Mouse (Mus musculus): ENCODE results near the gene Ankrd55. TPM values are rescaled to one million over a fixed set of nuclear protein-coding genes. Genes with fewer than 3 reads are reported as not detected.

Ankrd55 gene
- polyA plus RNA-seq, 1 experiment, result not detected

GRCm38 (mm10) chr13:112315442-112315841 lies 27.2 kb downstream of the Ankrd55 start:
- no peaks in the 10 kb centered on the region for H3K4me1 ChIP-seq (ENCODE audit: control insufficient read depth)
- H3K36me3 ChIP-seq (ENCODE audit: control insufficient read depth), result no peaks in the 10 kb centered on the region
- no peak overlapping the region for H3K4me3 ChIP-seq (replicated peaks)
- H3K9me3 ChIP-seq (ENCODE audit: control insufficient read depth, low read length), result no peaks in the 10 kb centered on the region
- no peaks in the 10 kb centered on the region for H3K27me3 ChIP-seq (ENCODE audit: control insufficient read depth)
- TF ChIP-seq GATA1 (IDR thresholded peaks at IDR 0.05; ENCODE audit: low read length) (no peak), TAL1 (IDR thresholded peaks at IDR 0.05; ENCODE audit: low read length) (no peak)

GRCm38 (mm10) chr13:112316622-112317482 lies 28.6 kb downstream of the Ankrd55 start:
- H3K36me3 ChIP-seq (ENCODE audit: control insufficient read depth), result no peaks in the 10 kb centered on the region
- TF ChIP-seq TAL1 (IDR thresholded peaks at IDR 0.05; ENCODE audit: low read length), result no peak
- TF ChIP-seq GATA1 (IDR thresholded peaks at IDR 0.05; ENCODE audit: low read length), result no peak
- no peaks in the 10 kb centered on the region for H3K4me1 ChIP-seq (ENCODE audit: control insufficient read depth)
- H3K4me3 ChIP-seq (replicated peaks), result no peak overlapping the region
- H3K9me3 ChIP-seq (ENCODE audit: control insufficient read depth, low read length), result no peaks in the 10 kb centered on the region
- no peaks in the 10 kb centered on the region for H3K27me3 ChIP-seq (ENCODE audit: control insufficient read depth)

GRCm38 (mm10) chr13:112318124-112318523 lies 29.9 kb downstream of the Ankrd55 start:
- no peak for TF ChIP-seq TAL1 (IDR thresholded peaks at IDR 0.05; ENCODE audit: low read length)
- no peak for TF ChIP-seq GATA1 (IDR thresholded peaks at IDR 0.05; ENCODE audit: low read length)

GRCm38 (mm10) chr13:112323591-112324266 lies 35.5 kb downstream of the Ankrd55 start:
- Histone ChIP-seq H3K4me3 (replicated peaks) (no peak overlapping the region), H3K4me1 (ENCODE audit: control insufficient read depth) (no peaks in the 10 kb centered on the region), H3K9me3 (ENCODE audit: control insufficient read depth, low read length) (no peaks in the 10 kb centered on the region), H3K27me3 (ENCODE audit: control insufficient read depth) (no peaks in the 10 kb centered on the region), H3K36me3 (ENCODE audit: control insufficient read depth) (no peaks in the 10 kb centered on the region)
- TF ChIP-seq GATA1 (IDR thresholded peaks at IDR 0.05; ENCODE audit: low read length) (no peak), TAL1 (IDR thresholded peaks at IDR 0.05; ENCODE audit: low read length) (no peak)

More at GRCm38 (mm10) chr13:112318124-112318523, 29.9 kb downstream of the Ankrd55 start:
- no peaks in the 10 kb centered on the region for H3K36me3 ChIP-seq (ENCODE audit: control insufficient read depth)
- no peaks in the 10 kb centered on the region for H3K4me1 ChIP-seq (ENCODE audit: control insufficient read depth)
- H3K4me3 ChIP-seq (replicated peaks), result no peak overlapping the region
- H3K9me3 ChIP-seq (ENCODE audit: control insufficient read depth, low read length), result no peaks in the 10 kb centered on the region
- no peaks in the 10 kb centered on the region for H3K27me3 ChIP-seq (ENCODE audit: control insufficient read depth)

- H3K27me3 ChIP-seq (ENCODE audit: control insufficient read depth), result no peaks in the 10 kb centered on the region
- TF ChIP-seq GATA1 (IDR thresholded peaks at IDR 0.05; ENCODE audit: low read length) (no peak), TAL1 (IDR thresholded peaks at IDR 0.05; ENCODE audit: low read length) (no peak)
Observed at GRCm38 (mm10) chr13:112325126-112325525, 36.9 kb downstream of the Ankrd55 start.

GRCm38 (mm10) chr13:112326403-112326802 lies 38.2 kb downstream of the Ankrd55 start:
- no peaks in the 10 kb centered on the region for H3K4me1 ChIP-seq (ENCODE audit: control insufficient read depth)
- H3K9me3 ChIP-seq (ENCODE audit: control insufficient read depth, low read length), result no peaks in the 10 kb centered on the region
- TF ChIP-seq TAL1 (IDR thresholded peaks at IDR 0.05; ENCODE audit: low read length), result no peak
- TF ChIP-seq GATA1 (IDR thresholded peaks at IDR 0.05; ENCODE audit: low read length), result no peak
- H3K4me3 ChIP-seq (replicated peaks), result no peak overlapping the region
- no peaks in the 10 kb centered on the region for H3K36me3 ChIP-seq (ENCODE audit: control insufficient read depth)
- H3K27me3 ChIP-seq (ENCODE audit: control insufficient read depth), result no peaks in the 10 kb centered on the region

More at GRCm38 (mm10) chr13:112325126-112325525, 36.9 kb downstream of the Ankrd55 start:
- Histone ChIP-seq H3K4me3 (replicated peaks) (no peak overlapping the region), H3K36me3 (ENCODE audit: control insufficient read depth) (no peaks in the 10 kb centered on the region), H3K4me1 (ENCODE audit: control insufficient read depth) (no peaks in the 10 kb centered on the region), H3K9me3 (ENCODE audit: control insufficient read depth, low read length) (no peaks in the 10 kb centered on the region)

- Histone ChIP-seq H3K4me3 (replicated peaks) (no peak overlapping the region), H3K9me3 (ENCODE audit: control insufficient read depth, low read length) (no peaks in the 10 kb centered on the region), H3K36me3 (ENCODE audit: control insufficient read depth) (no peaks in the 10 kb centered on the region), H3K4me1 (ENCODE audit: control insufficient read depth) (no peaks in the 10 kb centered on the region), H3K27me3 (ENCODE audit: control insufficient read depth) (no peaks in the 10 kb centered on the region)
- no peak for TF ChIP-seq TAL1 (IDR thresholded peaks at IDR 0.05; ENCODE audit: low read length)
- no peak for TF ChIP-seq GATA1 (IDR thresholded peaks at IDR 0.05; ENCODE audit: low read length)
Observed at GRCm38 (mm10) chr13:112326977-112327376, 38.7 kb downstream of the Ankrd55 start.

- no peak overlapping the region for H3K4me3 ChIP-seq (replicated peaks)
- H3K9me3 ChIP-seq (ENCODE audit: control insufficient read depth, low read length), result no peaks in the 10 kb centered on the region
- H3K36me3 ChIP-seq (ENCODE audit: control insufficient read depth), result no peaks in the 10 kb centered on the region
- no peaks in the 10 kb centered on the region for H3K4me1 ChIP-seq (ENCODE audit: control insufficient read depth)
- TF ChIP-seq GATA1 (IDR thresholded peaks at IDR 0.05; ENCODE audit: low read length) (no peak), TAL1 (IDR thresholded peaks at IDR 0.05; ENCODE audit: low read length) (no peak)
- no peaks in the 10 kb centered on the region for H3K27me3 ChIP-seq (ENCODE audit: control insufficient read depth)
Observed at GRCm38 (mm10) chr13:112327511-112327910, 39.3 kb downstream of the Ankrd55 start.

- Histone ChIP-seq H3K27me3 (ENCODE audit: control insufficient read depth) (no peaks in the 10 kb centered on the region), H3K4me1 (ENCODE audit: control insufficient read depth) (no peaks in the 10 kb centered on the region), H3K4me3 (replicated peaks) (no peak overlapping the region), H3K36me3 (ENCODE audit: control insufficient read depth) (no peaks in the 10 kb centered on the region), H3K9me3 (ENCODE audit: control insufficient read depth, low read length) (no peaks in the 10 kb centered on the region)
- TF ChIP-seq GATA1 (IDR thresholded peaks at IDR 0.05; ENCODE audit: low read length) (no peak), TAL1 (IDR thresholded peaks at IDR 0.05; ENCODE audit: low read length) (no peak)
Observed at GRCm38 (mm10) chr13:112330257-112330656, 42.0 kb downstream of the Ankrd55 start.

Data from erythroblast, embryonic 14.5 days (primary cell).